Mouse (Mus musculus) liver, postnatal 0 days (tissue): Measurements from ENCODE around the gene Zfp804a. TPM values are rescaled to one million over a fixed set of nuclear protein-coding genes. Genes with fewer than 3 reads are reported as not detected.
A peak's percentile ranks its signal among the peaks of the same experiment; 100 is the strongest.

Source experiments
- ATAC-seq: fragments of 200-750 bp; cut with Nextera tagmentation; 2 replicates; pipeline ENCODE4 v1.8.0; 2017; ENCODE audit warnings: mild to moderate bottlenecking, moderate library complexity
- DNase-seq: peaks from one replicate; pipeline ENCODE4 v3.0.0-alpha.2; 2016
- H3K27ac ChIP-seq: fragments of 300-500 bp; sonication (generic); 2 replicates; pipeline ENCODE4 v1.5.1; 2014; ENCODE audit warnings: antibody characterized with exemption, moderate library complexity, mild to moderate bottlenecking, low read depth
- H3K27me3 ChIP-seq: fragments of 300-500 bp; sonication (generic); 2 replicates; pipeline ENCODE4 v1.6.1; 2014; ENCODE audit warnings: low read length, control low read depth, mixed read lengths; ENCODE audit not compliant: insufficient read depth
- H3K36me3 ChIP-seq: fragments of 300-500 bp; sonication (generic); replicated peaks from 2 replicates; pipeline ENCODE4 v1.6.1; 2014; ENCODE audit warnings: mild to moderate bottlenecking, control low read depth, low read length, moderate library complexity, mixed read lengths; ENCODE audit not compliant: insufficient read depth
- H3K4me1 ChIP-seq: fragments of 300-500 bp; sonication (generic); 2 replicates; pipeline ENCODE4 v1.6.1; 2014; ENCODE audit warnings: antibody characterized with exemption, mild to moderate bottlenecking, control low read depth; ENCODE audit not compliant: insufficient read depth
- H3K4me2 ChIP-seq: fragments of 300-500 bp; sonication (generic); 2 replicates; pipeline ENCODE4 v1.6.1; 2014; ENCODE audit warnings: low read depth, mild to moderate bottlenecking, low read length, moderate library complexity, mixed read lengths
- H3K4me3 ChIP-seq: fragments of 300-500 bp; sonication (generic); 2 replicates; pipeline ENCODE4 v1.5.1; 2014; ENCODE audit warnings: low read depth, low read length
- H3K9ac ChIP-seq: fragments of 300-500 bp; sonication (generic); replicated peaks from 2 replicates; pipeline ENCODE4 v1.6.1; 2014; ENCODE audit warnings: mild to moderate bottlenecking, moderate library complexity
- H3K9me3 ChIP-seq: fragments of 300-500 bp; sonication (generic); 2 replicates; pipeline ENCODE4 v1.6.1; 2016; ENCODE audit warnings: mild to moderate bottlenecking, control low read depth, low read length, mixed read lengths
- CTCF ChIP-seq: sonication (generic); IDR thresholded peaks from 2 replicates; pipeline ENCODE4 v1.5.1; 2016; ENCODE audit warnings: antibody characterized with exemption, low read depth
- EP300 ChIP-seq: IDR thresholded peaks from 2 replicates; pipeline ENCODE4 v1.6.1; 2016; ENCODE audit warnings: antibody characterized with exemption, low read depth, mild to moderate bottlenecking
- WGBS: fragments of 180-500 bp; shearing (Covaris S2); extraction: QIAGEN DNeasy Blood & Tissue Kit; methylation state at CpG from one replicate; pipeline ENCODE4 v1.1.7; 2014; ENCODE audit not compliant: insufficient replicate concordance; 5-methylcytosine and 5-hydroxymethylcytosine counted together
- polyA plus RNA-seq: library from polyadenylated mRNA; unstranded; fragments of >200 nt; fragmentation: Nextera tagmentation; extraction: Ambion mirVana; gene quantifications from 2 replicates; pipeline ENCODE4 v1.2.1, GENCODE M21; 2015

The Zfp804a gene
- not detected in 2 replicates for polyA plus RNA-seq

- peak within 1 kb of the TSS; percentile 83 for H3K4me2 ChIP-seq
- H3K36me3 ChIP-seq = no peaks in the 10 kb centered on the region
- no peaks in the 10 kb centered on the region for H3K9me3 ChIP-seq
- H3K9ac ChIP-seq = no peak within 1 kb of the TSS
- peak within 1 kb of the TSS; percentile 48 for H3K4me3 ChIP-seq
- TF ChIP-seq CTCF = no peak
- no peak for TF ChIP-seq EP300
- WGBS = 1% methylated on average over 78 of the region's 82 CpGs
- ATAC-seq = peak; percentile 23
- no peak within 1 kb of the TSS for H3K27ac ChIP-seq
- no peak for DNase-seq
- H3K27me3 ChIP-seq = peaks cover 25% of the 10 kb centered on the region
- no peaks in the 10 kb centered on the region; the same call in 1 of the 2 replicates for H3K4me1 ChIP-seq
Measured at GRCm38 (mm10) chr2:82053185-82053891, at the start of gene Zfp804a. TSS of gene Zfp804a (plus strand) at chr2:82053222.

DNA sequence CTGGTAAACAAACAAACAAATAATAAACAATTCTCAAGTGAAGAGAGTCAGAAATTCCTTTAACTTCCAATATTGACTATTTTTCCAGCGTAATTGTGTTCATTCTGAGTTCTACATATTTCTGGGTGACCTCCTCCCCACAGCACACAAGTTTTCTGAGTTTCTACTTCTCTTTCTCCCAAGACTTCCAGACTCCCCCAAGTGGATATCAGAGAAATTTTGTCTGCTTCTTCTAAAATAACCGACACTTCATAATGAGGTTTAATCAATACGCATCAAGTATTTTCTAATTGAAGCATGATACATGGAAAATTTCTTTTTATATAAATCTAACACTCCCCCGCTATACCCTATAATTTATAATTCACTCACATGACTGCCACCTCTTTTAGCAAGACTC lies 1.4 kb upstream of the Zfp804a start:
- no peak overlapping the region for H3K9ac ChIP-seq
- H3K36me3 ChIP-seq = no peaks in the 10 kb centered on the region
- ATAC-seq (no peak), DNase-seq (no peak)
- TF ChIP-seq EP300 = no peak
- no peak for TF ChIP-seq CTCF
- 65% methylated on average over 4 of the region's 4 CpGs for WGBS
- no peak overlapping the region for H3K27ac ChIP-seq
- no peaks in the 10 kb centered on the region for H3K9me3 ChIP-seq
- no peak overlapping the region for H3K4me2 ChIP-seq
- H3K27me3 ChIP-seq = peaks cover 25% of the 10 kb centered on the region
- H3K4me1 ChIP-seq = no peaks in the 10 kb centered on the region; the same call in 1 of the 2 replicates
- H3K4me3 ChIP-seq = no peak overlapping the region

- DNase-seq (no peak), ATAC-seq (no peak)
- H3K27ac ChIP-seq = no peak overlapping the region
- peak overlapping the region; percentile 48 for H3K4me3 ChIP-seq
- H3K36me3 ChIP-seq = no peaks in the 10 kb centered on the region
- no peaks in the 10 kb centered on the region for H3K9me3 ChIP-seq
- peak overlapping the region; percentile 83 for H3K4me2 ChIP-seq
- TF ChIP-seq EP300 (no peak), CTCF (no peak)
- no peak overlapping the region for H3K9ac ChIP-seq
- 4% methylated on average over 34 of the region's 34 CpGs for WGBS
- no peaks in the 10 kb centered on the region; the same call in 1 of the 2 replicates for H3K4me1 ChIP-seq
- peaks cover 25% of the 10 kb centered on the region for H3K27me3 ChIP-seq
Measured at GRCm38 (mm10) chr2:82052338-82053184, 461 bp upstream of the Zfp804a start.

GRCm38 (mm10) chr2:82054446-82054845 lies 1.4 kb downstream of the Zfp804a start:
- Histone ChIP-seq H3K9me3 (no peaks in the 10 kb centered on the region), H3K9ac (no peak overlapping the region), H3K4me1 (no peaks in the 10 kb centered on the region; the same call in 1 of the 2 replicates), H3K4me3 (no peak overlapping the region), H3K4me2 (no peak overlapping the region), H3K27ac (no peak overlapping the region), H3K36me3 (no peaks in the 10 kb centered on the region), H3K27me3 (peaks cover 25% of the 10 kb centered on the region)
- TF ChIP-seq EP300 (no peak), CTCF (no peak)
- DNase-seq (no peak), ATAC-seq (no peak)
- WGBS = 55% methylated on average over 4 of the region's 4 CpGs

DNA sequence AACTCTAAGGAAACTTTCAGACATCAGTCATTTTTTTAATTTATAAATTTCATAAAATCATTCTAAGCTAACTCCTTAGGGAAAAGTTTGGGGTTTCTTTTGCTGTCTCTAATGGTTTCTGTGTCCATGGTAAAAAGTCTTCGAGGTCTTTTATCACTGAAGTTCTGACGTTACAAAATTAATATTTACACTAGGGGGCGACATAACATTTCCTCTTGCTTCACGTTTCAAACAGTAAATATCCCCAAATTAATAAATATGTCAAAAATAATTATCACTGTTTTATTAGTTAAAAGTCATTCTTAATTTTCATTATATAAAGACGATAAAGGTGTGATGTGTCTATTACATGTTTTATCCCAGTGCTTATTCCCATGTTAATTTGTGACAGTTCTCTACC lies 11.6 kb downstream of the Zfp804a start:
- no peak overlapping the region for H3K4me2 ChIP-seq
- H3K9me3 ChIP-seq = no peaks in the 10 kb centered on the region
- TF ChIP-seq CTCF = peak; percentile 24; the same call in 1 of the 2 replicates
- TF ChIP-seq EP300 = no peak
- no peak overlapping the region for H3K4me3 ChIP-seq
- DNase-seq = no peak
- no peaks in the 10 kb centered on the region for H3K27me3 ChIP-seq
- no peak for ATAC-seq
- no peaks in the 10 kb centered on the region for H3K4me1 ChIP-seq
- H3K36me3 ChIP-seq = no peaks in the 10 kb centered on the region
- no peak overlapping the region for H3K9ac ChIP-seq
- WGBS = 30% methylated on average over 5 of the region's 5 CpGs
- H3K27ac ChIP-seq = no peak overlapping the region

DNA sequence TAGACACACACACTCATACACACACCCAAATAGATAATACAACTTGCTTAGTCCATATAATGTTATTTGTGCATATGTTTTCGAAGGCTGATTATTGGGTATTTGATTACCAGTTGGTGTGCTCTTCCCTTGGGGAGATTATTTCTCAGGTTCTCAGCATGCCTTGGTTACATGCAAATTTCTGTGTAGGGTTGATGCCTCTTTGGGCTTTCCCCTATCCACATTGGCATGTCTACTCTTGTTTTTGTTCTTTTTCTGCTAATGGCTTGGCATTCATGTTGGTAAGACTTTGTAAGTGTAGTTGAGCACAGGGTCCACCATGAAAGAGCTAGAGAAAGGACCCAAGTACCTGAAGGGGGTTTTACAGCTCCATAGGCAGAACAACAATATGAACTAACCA lies 14.9 kb downstream of the Zfp804a start:
- Histone ChIP-seq H3K4me2 (no peak overlapping the region), H3K36me3 (no peaks in the 10 kb centered on the region), H3K9me3 (no peaks in the 10 kb centered on the region), H3K27me3 (no peaks in the 10 kb centered on the region), H3K4me3 (no peak overlapping the region), H3K27ac (no peak overlapping the region), H3K9ac (no peak overlapping the region), H3K4me1 (no peaks in the 10 kb centered on the region)
- WGBS = 82% methylated on average over 1 of the region's 1 CpGs
- ATAC-seq (no peak), DNase-seq (no peak)
- TF ChIP-seq CTCF (no peak), EP300 (no peak)
